Comparison of ENCODE assay signal across 8 mouse cellular contexts in genomic region chr14:73445508-73446256, GRCm38 (mm10).
DNase-seq lines count a peak whose midpoint lies in the region; ATAC-seq and TF ChIP-seq lines count a peak whose summit lies in the region.
"Had no signal": no experiment of that assay in that cellular context is flagged by ENCODE, and none has a peak within 500 bp of the region (broad histone marks: within the 10 kb centered on the region; RNA-seq: fewer than 3 reads in every experiment).

No protein-coding gene starts in this region.

- WGBS in large intestine, adult 2 months = 26% methylated on average over 6 of the region's 6 CpGs

- no peak overlapping the region for H3ac ChIP-seq in myocyte (ENCODE audit: control insufficient read depth, insufficient read length)

- no peak overlapping the region for H3K4me2 ChIP-seq in myocyte (ENCODE audit: low read depth)
- H3K4me2 ChIP-seq: midbrain, embryonic 15.5 days had no signal

- peak; percentile 83 for ATAC-seq in Patski
- ATAC-seq: midbrain, embryonic 15.5 days had no signal

- H3K79me2 ChIP-seq in myocyte (ENCODE audit: control insufficient read depth, insufficient read depth) = no peaks in the 10 kb centered on the region

- peak; percentile 14 for TF ChIP-seq CTCF in Patski (IDR thresholded peaks at IDR 0.05)

- peak; percentile 64 for DNase-seq in Patski (ENCODE audit: low read depth, low spot score)
- DNase-seq in fat pad, adult 2 months (ENCODE audit: extremely low read depth, low read depth, low spot score) = peak; percentile 99
- DNase-seq in large intestine, adult 2 months (ENCODE audit: low read depth, low spot score) = peak; percentile 66
- DNase-seq in B cell, adult 2 months = no peak
- no peak for DNase-seq in adrenal gland, postnatal 14 days
- DNase-seq in layer of hippocampus, postnatal 36 days = no peak

- H3K27me3 ChIP-seq in Patski (no peaks in the 10 kb centered on the region), myocyte (ENCODE audit: control insufficient read depth, insufficient read depth, insufficient read length) (no peaks in the 10 kb centered on the region)
- H3K27me3 ChIP-seq: midbrain, embryonic 15.5 days had no signal

- CTCF ChIA-PET in Patski (lab: Charles Lee) = interaction anchor here (1.6 kb wide), 1 partner anchor 57 kb away, joined by 4 read pairs; no protein-coding TSS in a partner anchor

- TF ChIP-seq POLR2A in myocyte (IDR thresholded peaks at IDR 0.05; ENCODE audit: insufficient read length, low read depth) = no peak

- POLR2A ChIA-PET in Patski (lab: Charles Lee) = no interaction called here

- no peaks in the 10 kb centered on the region for H3K36me3 ChIP-seq in myocyte (ENCODE audit: control insufficient read depth, insufficient read depth)
- H3K36me3 ChIP-seq: midbrain, embryonic 15.5 days had no signal

- in situ Hi-C loops in Patski (cut with MboI; ENCODE audit: low pct_unique_long_range_greater_than_20kb) = no loop called here

- H3K4me3 ChIP-seq in myocyte = no peak overlapping the region
- H3K4me3 ChIP-seq: midbrain, embryonic 15.5 days had no signal

TF ChIP-seq in myocyte, 11 proteins besides CTCF, POLR2A, EP300 and RAD21:
- TF ChIP-seq MYOG (IDR thresholded peaks at IDR 0.05; ENCODE audit: control insufficient read depth in 1 of 3, insufficient read depth in 1 of 3, insufficient read length in 2 of 3, low read depth in 2 of 3) = peak in 1 of 3 experiments; percentile 45
- no peak for TF ChIP-seq USF1 (IDR thresholded peaks at IDR 0.05; ENCODE audit: low read depth)
- TF ChIP-seq MYOD1 (IDR thresholded peaks at IDR 0.05; ENCODE audit: control insufficient read depth in 1 of 3, insufficient read length in 2 of 3, low read depth in 2 of 3) = peak in 2 of 3 experiments; percentile 24 to 62
TF ChIP-seq in myocyte: peak in this region for 2.

Comparison
In these comparisons a context has a peak if more than half of its experiments do, and no peak if none do; other contexts are left out.
1. DNase-seq: peak in Patski (single experiment), fat pad, adult 2 months (single experiment) and large intestine, adult 2 months (single experiment); none in B cell, adult 2 months (0 of 2), adrenal gland, postnatal 14 days (single experiment) and layer of hippocampus, postnatal 36 days (0 of 2).